Mouse (Mus musculus) gastrocnemius, postnatal 4 days (tissue): ENCODE measurements around the gene Ston1. TPM values are rescaled to one million over a fixed set of nuclear protein-coding genes. Genes with fewer than 3 reads are reported as not detected.

Experiments used
- DNase-seq, 2 experiments: peaks; one replicate each; pipeline ENCODE4 v3.0.0; 2021 to 2022; ENCODE audit warnings: low spot score in 2 of 2, mixed read lengths in 2 of 2
- total RNA-seq, 2 experiments: library from RNA; stranded (reverse); gene quantifications; 2 replicates each; pipeline ENCODE4 v1.2.3; 2021

Gene Ston1
- total RNA-seq, 2 experiments from 2014 or later: 20.4 to 25.6 TPM

GRCm38 (mm10) chr17:88583411-88583810 is 14.1 kb upstream of the Ston1 start:
- DNase-seq: no peak

GRCm38 (mm10) chr17:88587371-88587770 is 10.1 kb upstream of the Ston1 start:
- no peak for DNase-seq

GRCm38 (mm10) chr17:88588228-88588627 is 9.3 kb upstream of the Ston1 start:
- no peak for DNase-seq

- DNase-seq: no peak
Measured at GRCm38 (mm10) chr17:88590251-88590650, 7.2 kb upstream of the Ston1 start.

GRCm38 (mm10) chr17:88595071-88595470 is 2.4 kb upstream of the Ston1 start:
- no peak for DNase-seq

GRCm38 (mm10) chr17:88596068-88596467 is 1.4 kb upstream of the Ston1 start:
- DNase-seq: no peak

- peak; percentile 66 to 79 for DNase-seq
Measured at GRCm38 (mm10) chr17:88596544-88597221, 801 bp upstream of the Ston1 start.

- no peak for DNase-seq
Measured at GRCm38 (mm10) chr17:88598056-88598420, 554 bp downstream of the Ston1 start.

- DNase-seq: no peak
Measured at GRCm38 (mm10) chr17:88598570-88599368, 1.3 kb downstream of the Ston1 start.

GRCm38 (mm10) chr17:88600492-88601026 is 3.1 kb downstream of the Ston1 start:
- DNase-seq: no peak

- DNase-seq: no peak
Measured at GRCm38 (mm10) chr17:88603943-88604342, 6.5 kb downstream of the Ston1 start.

- DNase-seq: no peak
Measured at GRCm38 (mm10) chr17:88606056-88606455, 8.6 kb downstream of the Ston1 start.

- no peak for DNase-seq
Measured at GRCm38 (mm10) chr17:88609361-88609760, 11.9 kb downstream of the Ston1 start.

GRCm38 (mm10) chr17:88611057-88611456 is 13.6 kb downstream of the Ston1 start:
- DNase-seq: no peak

GRCm38 (mm10) chr17:88613172-88613571 is 15.7 kb downstream of the Ston1 start:
- DNase-seq: no peak

- no peak for DNase-seq
Measured at GRCm38 (mm10) chr17:88613721-88614120, 16.2 kb downstream of the Ston1 start.

- DNase-seq: no peak
Measured at GRCm38 (mm10) chr17:88614234-88614633, 16.8 kb downstream of the Ston1 start.

- no peak for DNase-seq
Measured at GRCm38 (mm10) chr17:88614733-88615132, 17.2 kb downstream of the Ston1 start.

GRCm38 (mm10) chr17:88615492-88616155 is 18.1 kb downstream of the Ston1 start:
- no peak for DNase-seq

GRCm38 (mm10) chr17:88620935-88621334 is 23.5 kb downstream of the Ston1 start:
- DNase-seq: no peak

GRCm38 (mm10) chr17:88621374-88621773 is 23.9 kb downstream of the Ston1 start:
- no peak for DNase-seq

GRCm38 (mm10) chr17:88622711-88623110 is 25.2 kb downstream of the Ston1 start:
- no peak for DNase-seq
